34 mouse cellular contexts compared by ENCODE assay signal in genomic region chr8:72084744-72085143, GRCm38 (mm10). TPM values are rescaled to one million over a fixed set of nuclear protein-coding genes. Genes with fewer than 3 reads are reported as not detected.
DNase-seq lines count a peak whose midpoint lies in the region; ATAC-seq lines count a peak whose summit lies in the region.
"Had no signal": no experiment of that assay in that cellular context is flagged by ENCODE, and none has a peak within 500 bp of the region (broad histone marks: within the 10 kb centered on the region; RNA-seq: fewer than 3 reads in every experiment).

No protein-coding gene starts in this region.

- no peak overlapping the region for H3K4me2 ChIP-seq in heart, embryonic 11.5 days
- H3K4me2 ChIP-seq in kidney, embryonic 16.5 days (replicated peaks; ENCODE audit: low read depth, low read length), result no peak overlapping the region
- H3K4me2 ChIP-seq: embryonic facial prominence, embryonic 13.5 days; forebrain, embryonic 13.5 days; heart, embryonic 13.5 days; hindbrain, embryonic 13.5 days had no signal

- H3K27ac ChIP-seq in heart, embryonic 11.5 days (ENCODE audit: low read depth, low read length), result no peak overlapping the region
- H3K27ac ChIP-seq in kidney, embryonic 16.5 days (ENCODE audit: low read length), result no peak overlapping the region
- H3K27ac ChIP-seq: embryonic facial prominence, embryonic 10.5 days; embryonic facial prominence, embryonic 13.5 days; forebrain, embryonic 10.5 days; forebrain, embryonic 13.5 days; gastrocnemius, adult 2 months; heart, embryonic 13.5 days; hindbrain, embryonic 10.5 days; hindbrain, embryonic 13.5 days had no signal

- no peaks in the 10 kb centered on the region for H3K36me3 ChIP-seq in heart, embryonic 11.5 days (ENCODE audit: control insufficient read depth, insufficient read depth, low read length)
- no peaks in the 10 kb centered on the region for H3K36me3 ChIP-seq in kidney, embryonic 16.5 days (ENCODE audit: insufficient read depth, low read length)
- H3K36me3 ChIP-seq: embryonic facial prominence, embryonic 10.5 days; embryonic facial prominence, embryonic 13.5 days; forebrain, embryonic 10.5 days; heart, embryonic 13.5 days; hindbrain, embryonic 10.5 days; hindbrain, embryonic 13.5 days had no signal

- ATAC-seq in granulocyte monocyte progenitor cell, adult 5-6 weeks (replicated peaks; ENCODE audit: poor library complexity, severe bottlenecking), result peak; percentile 89
- ATAC-seq in megakaryocyte progenitor cell, adult 5-6 weeks (replicated peaks; ENCODE audit: poor library complexity), result peak; percentile 78
- ATAC-seq in heart, embryonic 11.5 days (replicated peaks; ENCODE audit: insufficient number of reproducible peaks, low FRiP score, low TSS enrichment), result no peak
- no peak for ATAC-seq in erythroid progenitor cell, adult 5-6 weeks (replicated peaks; ENCODE audit: low FRiP score, poor library complexity, severe bottlenecking)
- ATAC-seq in kidney, embryonic 16.5 days (ENCODE audit: low FRiP score, low TSS enrichment), result no peak
- ATAC-seq: forebrain, embryonic 13.5 days; forebrain, postnatal 0 days; hindbrain, embryonic 16.5 days had no signal

- no peaks in the 10 kb centered on the region for H3K9me3 ChIP-seq in heart, embryonic 11.5 days (replicated peaks; ENCODE audit: control insufficient read depth, low read length)
- H3K9me3 ChIP-seq in kidney, embryonic 16.5 days (ENCODE audit: low read length), result no peaks in the 10 kb centered on the region
- H3K9me3 ChIP-seq: embryonic facial prominence, embryonic 10.5 days; embryonic facial prominence, embryonic 13.5 days; forebrain, embryonic 10.5 days; forebrain, embryonic 13.5 days; heart, embryonic 13.5 days; hindbrain, embryonic 10.5 days; hindbrain, embryonic 13.5 days had no signal

- WGBS in heart, embryonic 11.5 days (ENCODE audit: insufficient replicate concordance), result 68% methylated on average over 5 of the region's 5 CpGs
- WGBS in kidney, embryonic 16.5 days, result 65% methylated on average over 5 of the region's 5 CpGs

- DNase-seq in A20 (ENCODE audit: low read depth, low spot score), result peak; percentile 55
- peak; percentile 21 to 24 for DNase-seq in B cell, adult 2 months
- DNase-seq in urinary bladder, postnatal 36 days (ENCODE audit: low spot score in 2 of 2), result no peak
- DNase-seq: adrenal gland, adult 2 months; adrenal gland, postnatal 14 days; cerebellum, adult 11 months; cerebellum, adult 2 months; cerebellum, adult 9-11 months; cerebellum, postnatal 25 days; embryo, embryonic 11 days; forebrain, postnatal 0 days; gastrocnemius, adult 2 months; gastrocnemius, postnatal 14 days; heart, adult 18-20 months; heart, postnatal 14 days had no signal

- no peaks in the 10 kb centered on the region for H3K27me3 ChIP-seq in heart, embryonic 11.5 days (ENCODE audit: control insufficient read depth, insufficient read depth, low read length)
- no peaks in the 10 kb centered on the region for H3K27me3 ChIP-seq in kidney, embryonic 16.5 days (ENCODE audit: insufficient read depth, low read length)
- H3K27me3 ChIP-seq: embryonic facial prominence, embryonic 13.5 days; forebrain, embryonic 13.5 days; heart, embryonic 13.5 days; hindbrain, embryonic 13.5 days had no signal

- H3K4me3 ChIP-seq in heart, embryonic 11.5 days (ENCODE audit: low read depth, low read length), result no peak overlapping the region
- H3K4me3 ChIP-seq in kidney, embryonic 16.5 days (ENCODE audit: low read length), result no peak overlapping the region
- H3K4me3 ChIP-seq: embryonic facial prominence, embryonic 10.5 days; embryonic facial prominence, embryonic 13.5 days; erythroblast, embryonic 14.5 days; forebrain, embryonic 10.5 days; forebrain, embryonic 13.5 days; gastrocnemius, adult 2 months; heart, embryonic 13.5 days; hindbrain, embryonic 10.5 days; hindbrain, embryonic 13.5 days had no signal

- H3K9ac ChIP-seq in heart, embryonic 11.5 days (ENCODE audit: low read depth, low read length), result no peak overlapping the region
- no peak overlapping the region for H3K9ac ChIP-seq in kidney, embryonic 16.5 days (replicated peaks; ENCODE audit: low read length)
- H3K9ac ChIP-seq: embryonic facial prominence, embryonic 13.5 days; forebrain, embryonic 13.5 days; forebrain, postnatal 0 days; heart, embryonic 13.5 days; hindbrain, embryonic 13.5 days had no signal

- no peaks in the 10 kb centered on the region for H3K4me1 ChIP-seq in heart, embryonic 11.5 days (ENCODE audit: control insufficient read depth, insufficient read depth, low read length)
- no peaks in the 10 kb centered on the region for H3K4me1 ChIP-seq in kidney, embryonic 16.5 days (ENCODE audit: insufficient read depth, low read length)
- H3K4me1 ChIP-seq: embryonic facial prominence, embryonic 10.5 days; embryonic facial prominence, embryonic 13.5 days; forebrain, embryonic 10.5 days; forebrain, embryonic 13.5 days; heart, embryonic 13.5 days; hindbrain, embryonic 10.5 days; hindbrain, embryonic 13.5 days had no signal

RNA-seq across cellular contexts. Expression of gene Olfr373, which starts 1.8 kb away (rescaled TPM):
- total RNA-seq in granulocyte monocyte progenitor cell, adult 5-6 weeks (2014; fragmentation: Nextera tagmentation), result not detected in 2 replicates
- not detected in 2 replicates for total RNA-seq in granulocyte monocyte progenitor cell, adult 5-6 weeks (2017)
- total RNA-seq in megakaryocyte progenitor cell, adult 5-6 weeks (2015), result not detected in 2 replicates
- total RNA-seq in megakaryocyte progenitor cell, adult 5-6 weeks (2017), result not detected in 2 replicates
- not detected in 2 replicates for polyA plus RNA-seq in heart, embryonic 11.5 days (2014; fragmentation: Nextera tagmentation; extraction: Ambion mirVana)
- total RNA-seq in erythroid progenitor cell, adult 5-6 weeks (2015; ENCODE audit: low replicate concordance), result not detected in 2 replicates
- total RNA-seq in erythroid progenitor cell, adult 5-6 weeks (2017; ENCODE audit: low replicate concordance), result not detected in 2 replicates
- 0.04 TPM in 1 of 2 replicates, not detected in the other for polyA plus RNA-seq in kidney, embryonic 16.5 days (2015; fragmentation: Nextera tagmentation; extraction: Ambion mirVana)
- total RNA-seq: adrenal gland, adult 2 months; adrenal gland, postnatal 14 days; forebrain, postnatal 0 days; gastrocnemius, adult 2 months; gastrocnemius, postnatal 14 days; gastrocnemius, postnatal 4 days; heart, adult 18-20 months; heart, postnatal 14 days had no signal
- polyA plus RNA-seq: adrenal gland, adult 2 months; cerebellum, adult 2 months; cortical plate, adult 2 months; embryonic facial prominence, embryonic 13.5 days; erythroblast, embryonic 14.5 days; forebrain, embryonic 13.5 days; forebrain, postnatal 0 days; frontal cortex, adult 2 months; heart, embryonic 13.5 days; heart, embryonic 16.5 days; hindbrain, embryonic 10.5 days; hindbrain, embryonic 13.5 days; hindbrain, embryonic 16.5 days had no signal

RNA-seq across cellular contexts. Expression of gene Olfr374, which starts 22.1 kb away (rescaled TPM):
- not detected in 2 replicates for total RNA-seq in granulocyte monocyte progenitor cell, adult 5-6 weeks (2014; fragmentation: Nextera tagmentation)
- total RNA-seq in granulocyte monocyte progenitor cell, adult 5-6 weeks (2017), result not detected in 2 replicates
- total RNA-seq in megakaryocyte progenitor cell, adult 5-6 weeks (2015), result not detected in 2 replicates
- total RNA-seq in megakaryocyte progenitor cell, adult 5-6 weeks (2017), result not detected in 2 replicates
- 0.23 TPM in 1 of 2 replicates, not detected in the other for polyA plus RNA-seq in heart, embryonic 11.5 days (2014; fragmentation: Nextera tagmentation; extraction: Ambion mirVana)
- total RNA-seq in erythroid progenitor cell, adult 5-6 weeks (2015; ENCODE audit: low replicate concordance), result not detected in 2 replicates
- total RNA-seq in erythroid progenitor cell, adult 5-6 weeks (2017; ENCODE audit: low replicate concordance), result not detected in 2 replicates
- not detected in 2 replicates for polyA plus RNA-seq in kidney, embryonic 16.5 days (2015; fragmentation: Nextera tagmentation; extraction: Ambion mirVana)
- total RNA-seq: adrenal gland, adult 2 months; adrenal gland, postnatal 14 days; adrenal gland, postnatal 4 days; forebrain, postnatal 0 days; gastrocnemius, adult 2 months; gastrocnemius, postnatal 14 days; gastrocnemius, postnatal 4 days; heart, adult 18-20 months; heart, postnatal 14 days had no signal
- polyA plus RNA-seq: adrenal gland, adult 2 months; cerebellum, adult 2 months; embryonic facial prominence, embryonic 10.5 days; erythroblast, embryonic 14.5 days; forebrain, embryonic 10.5 days; forebrain, embryonic 13.5 days; forebrain, postnatal 0 days; heart, embryonic 16.5 days; hindbrain, embryonic 10.5 days had no signal

RNA-seq across cellular contexts. Expression of gene Olfr372, which starts 43.7 kb away (rescaled TPM):
- total RNA-seq in granulocyte monocyte progenitor cell, adult 5-6 weeks (2014; fragmentation: Nextera tagmentation), result not detected in 2 replicates
- total RNA-seq in granulocyte monocyte progenitor cell, adult 5-6 weeks (2017), result not detected in 2 replicates
- total RNA-seq in megakaryocyte progenitor cell, adult 5-6 weeks (2015), result not detected in 2 replicates
- total RNA-seq in megakaryocyte progenitor cell, adult 5-6 weeks (2017), result not detected in 2 replicates
- not detected in 2 replicates for polyA plus RNA-seq in heart, embryonic 11.5 days (2014; fragmentation: Nextera tagmentation; extraction: Ambion mirVana)
- total RNA-seq in erythroid progenitor cell, adult 5-6 weeks (2015; ENCODE audit: low replicate concordance), result not detected in 2 replicates
- not detected in 2 replicates for total RNA-seq in erythroid progenitor cell, adult 5-6 weeks (2017; ENCODE audit: low replicate concordance)
- not detected in 2 replicates for polyA plus RNA-seq in kidney, embryonic 16.5 days (2015; fragmentation: Nextera tagmentation; extraction: Ambion mirVana)
- total RNA-seq: adrenal gland, adult 2 months; adrenal gland, postnatal 14 days; adrenal gland, postnatal 4 days; forebrain, postnatal 0 days; gastrocnemius, adult 2 months; gastrocnemius, postnatal 14 days; gastrocnemius, postnatal 4 days; heart, adult 18-20 months; heart, postnatal 14 days had no signal
- polyA plus RNA-seq: adrenal gland, adult 2 months; cortical plate, adult 2 months; embryonic facial prominence, embryonic 10.5 days; embryonic facial prominence, embryonic 13.5 days; erythroblast, embryonic 14.5 days; forebrain, embryonic 10.5 days; forebrain, embryonic 13.5 days; forebrain, postnatal 0 days; frontal cortex, adult 2 months; heart, embryonic 13.5 days; heart, embryonic 16.5 days; hindbrain, embryonic 10.5 days; hindbrain, embryonic 13.5 days; hindbrain, embryonic 16.5 days had no signal

RNA-seq across cellular contexts. Expression of gene Tpm4, which starts 50.0 kb away (rescaled TPM):
- total RNA-seq in granulocyte monocyte progenitor cell, adult 5-6 weeks (2014; fragmentation: Nextera tagmentation), result 35.0 and 39.9 TPM in 2 replicates
- 54.2 and 60.5 TPM in 2 replicates for total RNA-seq in granulocyte monocyte progenitor cell, adult 5-6 weeks (2017)
- total RNA-seq in megakaryocyte progenitor cell, adult 5-6 weeks (2015), result 37.0 and 46.0 TPM in 2 replicates
- 64.2 and 73.9 TPM in 2 replicates for total RNA-seq in megakaryocyte progenitor cell, adult 5-6 weeks (2017)
- polyA plus RNA-seq in heart, embryonic 11.5 days (2014; fragmentation: Nextera tagmentation; extraction: Ambion mirVana), result 405 and 429 TPM in 2 replicates
- total RNA-seq in erythroid progenitor cell, adult 5-6 weeks (2015; ENCODE audit: low replicate concordance), result 19.3 and 26.3 TPM in 2 replicates
- 20.3 and 23.4 TPM in 2 replicates for total RNA-seq in erythroid progenitor cell, adult 5-6 weeks (2017; ENCODE audit: low replicate concordance)
- 828 and 869 TPM in 2 replicates for polyA plus RNA-seq in kidney, embryonic 16.5 days (2015; fragmentation: Nextera tagmentation; extraction: Ambion mirVana)

Comparison
In these comparisons a context has a peak if more than half of its experiments do, and no peak if none do; other contexts are left out.
1. DNase-seq: peak in A20 (single experiment) and B cell, adult 2 months (2 of 2); none in urinary bladder, postnatal 36 days (0 of 2).
2. ATAC-seq: peak in granulocyte monocyte progenitor cell, adult 5-6 weeks (single experiment) and megakaryocyte progenitor cell, adult 5-6 weeks (single experiment); none in heart, embryonic 11.5 days (single experiment), erythroid progenitor cell, adult 5-6 weeks (single experiment) and kidney, embryonic 16.5 days (single experiment).